Mouse (Mus musculus) thymus, adult 2 months (tissue): ENCODE data around the gene Rab30.

Experiments used
- CTCF ChIP-seq: fragments of 200-500 bp; IDR thresholded peaks from 2 replicates; pipeline ENCODE4 v1.5.1; 2012; ENCODE audit warnings: mild to moderate bottlenecking, control low read depth, low read length, moderate library complexity, borderline replicate concordance; ENCODE audit not compliant: control insufficient read depth, poor library complexity, insufficient read depth; ENCODE audit errors: extremely low read depth
- POLR2A ChIP-seq: fragments of 200-500 bp; IDR thresholded peaks from 2 replicates; pipeline ENCODE4 v1.6.1; 2012; ENCODE audit warnings: mild to moderate bottlenecking, low read length, control low read depth, moderate library complexity; ENCODE audit not compliant: control insufficient read depth, poor library complexity, insufficient read depth; ENCODE audit errors: extremely low read depth

- TF ChIP-seq CTCF (no peak), POLR2A (no peak)
These were observed 34.3 kb downstream of the Rab30 start for GRCm38 (mm10) chr7:92775703-92776102.
